Mouse (Mus musculus) CH12F3 (cell line): ENCODE results near the gene Gm11213.

Experiments used
- in situ Hi-C: fragments of 300-500 bp; cut with MboI; formaldehyde crosslinking; loops from 2 replicates; pipeline ENCODE4 v1.14.3; 2020; ENCODE audit warnings: low sequenced_read_pairs

Gm11213 gene

GRCm38 (mm10) chr4:63582580-63582979, 22.5 kb downstream of the Gm11213 start:
- in situ Hi-C loops, result no loop called here

GRCm38 (mm10) chr4:63580078-63580477, 25.0 kb downstream of the Gm11213 start:
- in situ Hi-C loops, result no loop called here

GRCm38 (mm10) chr4:63579649-63580048, 25.4 kb downstream of the Gm11213 start:
- in situ Hi-C loops, result no loop called here

GRCm38 (mm10) chr4:63572621-63573020, 32.4 kb downstream of the Gm11213 start:
- in situ Hi-C loops, result no loop called here

- in situ Hi-C loops, result no loop called here
Measured at GRCm38 (mm10) chr4:63570208-63570781, 34.8 kb downstream of the Gm11213 start.

GRCm38 (mm10) chr4:63569322-63569721, 35.7 kb downstream of the Gm11213 start:
- in situ Hi-C loops, result loop anchor here (10.0 kb wide), 1 partner anchor 145 kb away; no protein-coding TSS in a partner anchor

- in situ Hi-C loops, result loop anchor here (10.0 kb wide), 1 partner anchor 143 kb away; no protein-coding TSS in a partner anchor
Measured at GRCm38 (mm10) chr4:63567712-63568390, 37.2 kb downstream of the Gm11213 start.

- in situ Hi-C loops, result loop anchor here (10.0 kb wide), 1 partner anchor 138 kb away; no protein-coding TSS in a partner anchor
Measured at GRCm38 (mm10) chr4:63562742-63563141, 42.3 kb downstream of the Gm11213 start.

- in situ Hi-C loops, result loop anchor here (10.0 kb wide), 1 partner anchor 137 kb away; no protein-coding TSS in a partner anchor
Measured at GRCm38 (mm10) chr4:63561861-63562675, 43.0 kb downstream of the Gm11213 start.

GRCm38 (mm10) chr4:63560079-63560478, 45.0 kb downstream of the Gm11213 start:
- in situ Hi-C loops, result loop anchor here (10.0 kb wide), 1 partner anchor 135 kb away; no protein-coding TSS in a partner anchor

- in situ Hi-C loops, result no loop called here
Measured at GRCm38 (mm10) chr4:63559127-63559697, 45.8 kb downstream of the Gm11213 start.

GRCm38 (mm10) chr4:63558407-63559081, 46.5 kb downstream of the Gm11213 start, which contains the start of gene Tmem268:
Tmem268 (plus strand) TSS chr4:63558781.
- in situ Hi-C loops, result no loop called here

- in situ Hi-C loops, result no loop called here
Measured at GRCm38 (mm10) chr4:63557124-63558059, 47.7 kb downstream of the Gm11213 start.

GRCm38 (mm10) chr4:63556665-63557064, 48.4 kb downstream of the Gm11213 start:
- in situ Hi-C loops, result no loop called here

- in situ Hi-C loops, result no loop called here
Measured at GRCm38 (mm10) chr4:63555111-63555510, 50.0 kb downstream of the Gm11213 start.

GRCm38 (mm10) chr4:63554616-63555015, 50.4 kb downstream of the Gm11213 start:
- in situ Hi-C loops, result no loop called here

- in situ Hi-C loops, result no loop called here
Measured at GRCm38 (mm10) chr4:63553789-63554576, 51.1 kb downstream of the Gm11213 start.

- in situ Hi-C loops, result no loop called here
Measured at GRCm38 (mm10) chr4:63552865-63553264, 52.2 kb downstream of the Gm11213 start.

GRCm38 (mm10) chr4:63550908-63551307, 54.2 kb downstream of the Gm11213 start:
- in situ Hi-C loops, result no loop called here
